Mouse (Mus musculus) bone marrow macrophage, adult 2 months (primary cell): ENCODE results near the gene Hist1h2ap.
"Not testable (repeated sequence)": the region's sequence is repeated elsewhere in the genome, so short reads cannot be mapped to it uniquely, and the experiment has no call there.

Experiments
- CTCF ChIP-seq: IDR thresholded peaks from 2 replicates; pipeline ENCODE4 v1.5.1; 2012; ENCODE audit warnings: low read depth, mild to moderate bottlenecking, low read length, moderate library complexity
- POLR2A ChIP-seq: IDR thresholded peaks from 2 replicates; pipeline ENCODE4 v1.6.1; 2012; ENCODE audit warnings: mild to moderate bottlenecking, low read depth, low read length, borderline replicate concordance

DNA sequence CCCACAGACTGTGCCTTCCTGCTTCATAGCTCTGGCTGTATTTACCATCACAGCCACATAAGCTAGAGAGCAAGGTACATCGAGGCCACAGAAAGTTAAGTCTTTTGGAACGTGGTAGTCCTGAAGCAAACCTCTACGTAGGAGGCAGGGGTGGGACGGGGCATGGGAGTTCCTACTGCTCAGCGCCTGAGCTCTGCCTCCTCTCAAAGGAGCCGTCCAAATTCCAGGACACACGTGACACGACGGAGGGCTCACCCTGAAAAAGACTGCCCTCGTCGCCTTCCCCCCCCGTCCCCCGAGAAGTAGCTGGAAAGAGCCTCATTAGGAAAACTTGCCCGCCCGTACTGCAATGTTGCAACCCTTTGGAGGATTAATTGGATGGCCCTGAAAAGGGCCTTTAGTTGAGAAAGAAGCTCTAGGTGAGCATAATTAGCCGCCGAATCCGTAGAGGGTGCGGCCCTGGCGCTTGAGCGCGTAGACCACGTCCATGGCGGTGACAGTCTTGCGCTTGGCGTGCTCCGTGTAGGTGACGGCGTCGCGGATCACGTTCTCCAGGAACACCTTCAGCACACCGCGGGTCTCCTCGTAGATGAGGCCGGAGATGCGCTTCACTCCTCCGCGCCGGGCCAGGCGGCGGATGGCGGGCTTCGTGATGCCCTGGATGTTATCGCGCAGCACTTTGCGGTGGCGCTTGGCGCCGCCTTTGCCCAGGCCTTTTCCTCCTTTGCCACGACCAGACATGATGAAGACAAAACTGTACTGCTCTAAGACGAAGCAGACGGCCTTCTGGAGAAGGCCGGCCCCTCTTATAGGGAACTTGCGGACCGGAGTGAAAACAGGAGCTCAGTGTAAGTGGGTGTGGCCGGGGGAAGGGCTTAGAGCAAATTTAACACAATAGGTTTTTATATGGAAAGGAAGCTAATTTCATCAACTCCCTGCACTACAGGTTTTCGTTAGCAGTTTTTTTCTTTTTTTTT lies 1.6 kb downstream of the Hist1h2ap start, which contains the start of gene Hist1h4n:
- not testable (repeated sequence) for TF ChIP-seq CTCF, POLR2A
